Mouse (Mus musculus) heart, embryonic 11.5 days (tissue): ENCODE data around the gene Acot6. TPM values are rescaled to one million over a fixed set of nuclear protein-coding genes. Genes with fewer than 3 reads are reported as not detected.
"Not testable (repeated sequence)": the region's sequence is repeated elsewhere in the genome, so short reads cannot be mapped to it uniquely, and the experiment has no call there.

Experiments
- ATAC-seq: fragments of 200-750 bp; cut with Nextera tagmentation; replicated peaks from 2 replicates; pipeline ENCODE4 v1.8.0; 2017; ENCODE audit warnings: moderate library complexity; ENCODE audit not compliant: insufficient number of reproducible peaks, low FRiP score, low TSS enrichment
- H3K27ac ChIP-seq: fragments of 300-500 bp; sonication (generic); 2 replicates; pipeline ENCODE4 v1.5.1; 2014; ENCODE audit warnings: mild to moderate bottlenecking, low read depth, low read length
- H3K27me3 ChIP-seq: fragments of 300-500 bp; sonication (generic); 2 replicates; pipeline ENCODE4 v1.6.1; 2014; ENCODE audit warnings: mild to moderate bottlenecking, low read length, mixed read lengths; ENCODE audit not compliant: control insufficient read depth, insufficient read depth
- H3K36me3 ChIP-seq: fragments of 300-500 bp; sonication (generic); 2 replicates; pipeline ENCODE4 v1.6.1; 2014; ENCODE audit warnings: mild to moderate bottlenecking, low read length, moderate library complexity, mixed read lengths; ENCODE audit not compliant: control insufficient read depth, insufficient read depth
- H3K4me1 ChIP-seq: fragments of 300-500 bp; sonication (generic); 2 replicates; pipeline ENCODE4 v1.6.1; 2014; ENCODE audit warnings: low read length; ENCODE audit not compliant: control insufficient read depth, insufficient read depth
- H3K4me2 ChIP-seq: fragments of 300-500 bp; sonication (generic); 2 replicates; pipeline ENCODE4 v1.6.1; 2014; ENCODE audit warnings: mild to moderate bottlenecking, moderate library complexity
- H3K4me3 ChIP-seq: fragments of 300-500 bp; sonication (generic); 2 replicates; pipeline ENCODE4 v1.5.1; 2014; ENCODE audit warnings: low read depth, low read length
- H3K9ac ChIP-seq: fragments of 300-500 bp; sonication (generic); 2 replicates; pipeline ENCODE4 v1.6.1; 2014; ENCODE audit warnings: mild to moderate bottlenecking, low read depth, low read length, moderate library complexity
- H3K9me3 ChIP-seq: fragments of 300-500 bp; sonication (generic); replicated peaks from 2 replicates; pipeline ENCODE4 v1.6.1; 2016; ENCODE audit warnings: low read length; ENCODE audit not compliant: control insufficient read depth
- WGBS: fragments of 180-500 bp; shearing (Covaris S2); extraction: QIAGEN DNeasy Blood & Tissue Kit; methylation state at CpG from one replicate; pipeline ENCODE4 v1.1.7; 2014; ENCODE audit not compliant: insufficient replicate concordance; 5-methylcytosine and 5-hydroxymethylcytosine counted together
- polyA plus RNA-seq: library from polyadenylated mRNA; unstranded; fragments of >200 nt; fragmentation: Nextera tagmentation; extraction: Ambion mirVana; gene quantifications from 2 replicates; pipeline ENCODE4 v1.2.1, GENCODE M21; 2014

Acot6 gene
- 0.89 and 1.0 TPM in 2 replicates for polyA plus RNA-seq

DNA sequence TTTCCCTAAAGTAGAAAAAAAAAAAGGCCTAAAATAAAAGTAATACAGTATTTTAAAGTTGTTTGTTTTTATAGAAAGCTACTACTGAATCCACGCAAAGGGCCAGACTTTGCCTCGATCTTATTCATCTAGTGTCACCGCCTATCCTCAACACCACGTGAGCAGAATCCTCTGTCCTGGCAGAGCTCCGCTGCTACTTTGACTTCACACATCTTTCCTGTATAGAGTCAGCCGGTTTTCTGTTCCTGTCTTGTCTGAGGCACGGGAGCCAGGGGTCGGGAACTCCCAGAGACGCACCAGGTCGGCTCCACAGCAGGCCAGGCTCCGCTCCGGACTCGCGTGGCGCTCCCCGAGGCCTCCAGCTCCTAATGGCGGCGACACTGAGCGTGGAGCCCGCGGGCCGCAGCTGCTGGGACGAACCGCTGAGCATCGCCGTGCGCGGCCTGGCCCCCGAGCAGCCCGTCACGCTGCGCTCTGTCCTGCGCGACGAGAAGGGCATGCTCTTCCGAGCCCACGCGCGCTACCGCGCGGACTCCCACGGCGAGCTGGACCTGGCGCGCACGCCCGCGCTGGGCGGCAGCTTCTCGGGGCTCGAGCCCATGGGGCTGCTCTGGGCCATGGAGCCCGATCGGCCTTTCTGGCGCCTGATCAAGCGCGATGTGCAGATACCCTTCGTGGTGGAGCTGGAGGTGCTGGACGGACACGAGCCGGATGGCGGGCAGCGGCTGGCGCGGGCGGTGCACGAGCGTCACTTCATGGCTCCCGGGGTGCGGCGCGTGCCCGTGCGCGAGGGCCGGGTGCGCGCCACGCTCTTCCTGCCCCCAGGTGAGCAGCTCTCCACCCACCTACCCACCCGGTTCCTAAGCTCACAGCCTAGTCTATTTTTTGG, at the start of gene Acot6:
TSS of gene Acot6 (plus strand) at position 51 of the 889 bp plus-strand sequence.
- Histone ChIP-seq H3K4me3 (peak within 1 kb of the TSS; percentile 51), H3K4me2 (peak within 1 kb of the TSS; percentile 88), H3K9ac (peak within 1 kb of the TSS; percentile 70)
- 1% methylated on average over 73 of the region's 80 CpGs for WGBS
- not testable (repeated sequence) for H3K27ac ChIP-seq, H3K4me1 ChIP-seq, H3K9me3 ChIP-seq, H3K36me3 ChIP-seq, H3K27me3 ChIP-seq
- ATAC-seq = 0 out of 2 replicates have a peak, but pooled peaks have one; percentile 49

DNA sequence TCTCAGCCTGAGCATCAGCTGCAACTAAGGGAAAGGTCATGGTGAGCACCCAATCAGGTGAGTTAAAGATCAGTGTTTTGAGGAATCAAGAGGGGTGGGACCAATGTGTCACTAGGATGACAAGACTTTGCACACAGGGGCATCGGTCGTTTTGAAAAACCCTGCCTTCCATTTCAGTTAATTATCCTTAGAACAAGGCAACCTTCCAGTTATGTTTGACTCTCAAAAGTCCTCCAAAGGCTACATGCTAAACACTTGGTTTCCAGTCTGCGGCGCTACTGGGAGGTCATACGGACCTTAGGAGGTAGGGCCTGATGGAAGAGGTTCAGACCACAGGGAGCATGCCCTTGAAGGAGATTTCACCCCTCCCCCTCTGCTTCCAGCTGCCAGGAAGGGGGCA, 49.7 kb upstream of the Acot6 start:
- not testable (repeated sequence) for H3K4me3 ChIP-seq, H3K9me3 ChIP-seq, H3K36me3 ChIP-seq, H3K4me1 ChIP-seq, ATAC-seq, H3K4me2 ChIP-seq, H3K27ac ChIP-seq, H3K9ac ChIP-seq
- 76% methylated on average over 5 of the region's 5 CpGs for WGBS
- peaks cover 19% of the 10 kb centered on the region for H3K27me3 ChIP-seq

DNA sequence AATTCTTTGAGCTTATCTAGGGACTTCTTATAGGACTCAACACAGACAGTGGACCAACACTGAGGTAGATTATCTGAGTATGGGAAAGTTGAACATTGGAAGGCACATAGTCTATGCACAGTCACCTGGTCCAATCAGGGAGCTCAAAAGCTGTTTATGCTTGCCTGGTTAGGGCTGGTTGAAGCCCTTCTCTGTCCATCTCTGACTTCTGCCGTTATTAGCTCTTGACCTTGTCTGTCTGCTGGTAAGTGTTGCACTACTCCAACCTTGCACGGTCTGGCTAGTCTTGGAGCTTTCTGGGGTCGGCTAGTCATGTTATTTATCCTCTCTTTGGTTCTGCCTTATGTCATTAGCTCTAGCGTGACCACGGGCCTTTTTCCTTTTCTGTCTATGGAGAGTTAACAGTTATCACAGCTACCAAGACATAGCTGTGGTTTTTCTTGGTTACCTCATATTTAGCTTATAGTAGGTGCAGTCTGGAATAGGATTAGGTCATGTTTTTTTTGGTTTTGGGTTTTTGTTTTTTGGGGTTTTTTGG, 48.4 kb upstream of the Acot6 start, which contains the start of gene Acot3:
TSS of gene Acot3 (plus strand) at position 208 of the 538 bp plus-strand sequence.
- WGBS = 70% methylated on average over 5 of the region's 5 CpGs
- no peak for ATAC-seq
- H3K27me3 ChIP-seq = peaks cover 19% of the 10 kb centered on the region

GRCm38 (mm10) chr12:84052609-84053008, 47.8 kb upstream of the Acot6 start:
- Histone ChIP-seq H3K27ac (no peak overlapping the region), H3K4me1 (peaks cover 5% of the 10 kb centered on the region), H3K4me3 (no peak overlapping the region; the same call in 1 of the 2 replicates), H3K27me3 (peaks cover 19% of the 10 kb centered on the region), H3K4me2 (peak overlapping the region; percentile 91; the same call in 1 of the 2 replicates), H3K36me3 (no peaks in the 10 kb centered on the region), H3K9me3 (0 out of 2 replicates have a peak, but pooled peaks cover 2% of the 10 kb centered on the region), H3K9ac (no peak overlapping the region)
- no peak for ATAC-seq
- WGBS = 71% methylated on average over 7 of the region's 7 CpGs

More for the DNA sequence above, 48.4 kb upstream of the Acot6 start, which contains the start of gene Acot3:
- 0 out of 2 replicates have a peak, but pooled peaks cover 2% of the 10 kb centered on the region for H3K9me3 ChIP-seq
- no peak within 1 kb of the TSS for H3K27ac ChIP-seq
- peaks cover 5% of the 10 kb centered on the region for H3K4me1 ChIP-seq
- H3K4me2 ChIP-seq = peak within 1 kb of the TSS; percentile 91
- H3K36me3 ChIP-seq = no peaks in the 10 kb centered on the region
- H3K9ac ChIP-seq = no peak within 1 kb of the TSS
- H3K4me3 ChIP-seq = peak within 1 kb of the TSS; percentile 46; the same call in 1 of the 2 replicates

- ATAC-seq = no peak
These were observed 47.3 kb upstream of the Acot6 start for GRCm38 (mm10) chr12:84053173-84053572.

DNA sequence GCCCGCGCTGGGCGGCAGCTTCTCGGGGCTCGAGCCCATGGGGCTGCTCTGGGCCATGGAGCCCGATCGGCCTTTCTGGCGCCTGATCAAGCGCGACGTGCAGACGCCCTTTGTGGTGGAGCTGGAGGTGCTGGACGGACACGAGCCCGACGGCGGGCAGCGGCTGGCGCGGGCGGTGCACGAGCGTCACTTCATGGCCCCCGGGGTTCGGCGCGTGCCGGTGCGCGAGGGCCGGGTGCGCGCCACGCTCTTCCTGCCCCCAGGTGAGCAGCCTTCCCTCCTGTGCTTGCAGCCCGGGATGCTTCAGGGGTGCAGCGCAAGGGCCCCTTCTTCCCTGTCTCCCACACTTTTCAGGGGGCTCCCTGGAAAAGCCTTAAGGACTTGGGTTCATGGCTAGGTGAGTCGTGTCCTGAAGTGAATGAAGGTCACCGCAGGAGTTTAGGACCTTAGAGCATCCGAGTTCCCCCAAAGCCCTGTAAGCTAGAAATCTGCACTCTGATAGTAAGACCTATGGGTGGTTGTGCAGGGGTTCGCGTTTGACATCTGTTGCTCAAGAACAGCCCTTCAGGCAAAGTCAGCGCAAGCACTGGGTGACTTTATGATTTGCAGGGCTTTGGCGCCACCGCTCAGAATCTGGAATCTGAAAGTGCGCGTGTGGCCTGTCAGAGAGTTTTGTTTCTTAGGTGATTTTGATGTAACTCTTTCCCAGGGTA, 46.6 kb upstream of the Acot6 start:
- WGBS = 3% methylated on average over 39 of the region's 46 CpGs
- H3K27ac ChIP-seq = no peak overlapping the region
- ATAC-seq = no peak
- no peaks in the 10 kb centered on the region for H3K36me3 ChIP-seq
- peaks cover 19% of the 10 kb centered on the region for H3K27me3 ChIP-seq
- no peaks in the 10 kb centered on the region for H3K9me3 ChIP-seq
- peak overlapping the region; percentile 46 for H3K4me3 ChIP-seq
- H3K9ac ChIP-seq = peak overlapping the region; percentile 49; the same call in 1 of the 2 replicates
- H3K4me1 ChIP-seq = peaks cover 5% of the 10 kb centered on the region
- peak overlapping the region; percentile 91 for H3K4me2 ChIP-seq

More at GRCm38 (mm10) chr12:84053173-84053572, 47.3 kb upstream of the Acot6 start:
- 10% methylated on average over 16 of the region's 16 CpGs for WGBS
- no peak overlapping the region for H3K27ac ChIP-seq
- peaks cover 19% of the 10 kb centered on the region for H3K27me3 ChIP-seq
- H3K9me3 ChIP-seq = 0 out of 2 replicates have a peak, but pooled peaks cover under 1% of the 10 kb centered on the region
- peak overlapping the region; percentile 49; the same call in 1 of the 2 replicates for H3K9ac ChIP-seq
- H3K4me3 ChIP-seq = peak overlapping the region; percentile 46
- H3K36me3 ChIP-seq = no peaks in the 10 kb centered on the region
- H3K4me1 ChIP-seq = peaks cover 5% of the 10 kb centered on the region
- peak overlapping the region; percentile 91 for H3K4me2 ChIP-seq

DNA sequence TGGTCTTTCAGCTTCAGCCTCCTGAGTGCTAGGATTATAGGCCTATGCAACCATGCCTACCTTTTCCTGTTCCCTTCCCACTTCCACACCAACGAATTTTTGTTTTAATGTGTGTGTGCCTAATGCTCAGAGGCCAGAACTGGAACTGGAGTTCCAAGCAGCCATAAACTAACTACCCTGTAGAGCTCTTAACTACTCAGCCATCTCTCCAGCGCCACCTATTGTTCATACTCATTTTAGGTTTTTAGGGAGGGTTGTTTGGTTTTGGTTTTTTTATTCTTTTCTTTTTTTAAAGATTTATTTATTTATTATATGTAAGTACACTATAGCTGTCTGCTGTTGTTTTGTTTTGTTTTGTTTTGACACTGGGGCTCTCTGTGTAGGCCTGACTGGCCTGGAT, 39.5 kb upstream of the Acot6 start:
- Histone ChIP-seq H3K27me3 (no peaks in the 10 kb centered on the region), H3K27ac (no peak overlapping the region), H3K4me3 (no peak overlapping the region), H3K4me1 (no peaks in the 10 kb centered on the region), H3K4me2 (no peak overlapping the region), H3K36me3 (no peaks in the 10 kb centered on the region), H3K9ac (no peak overlapping the region), H3K9me3 (no peaks in the 10 kb centered on the region)
- no peak for ATAC-seq
- WGBS = 24% methylated on average over 2 of the region's 2 CpGs

GRCm38 (mm10) chr12:84062336-84062735, 38.1 kb upstream of the Acot6 start:
- Histone ChIP-seq H3K36me3 (no peaks in the 10 kb centered on the region), H3K9me3 (no peaks in the 10 kb centered on the region), H3K27me3 (peaks cover 2% of the 10 kb centered on the region; the same call in 1 of the 2 replicates), H3K27ac (no peak overlapping the region), H3K4me1 (no peaks in the 10 kb centered on the region), H3K4me2 (no peak overlapping the region), H3K9ac (no peak overlapping the region), H3K4me3 (no peak overlapping the region)
- ATAC-seq = no peak
- WGBS = 89% methylated on average over 20 of the region's 20 CpGs
